Mouse (Mus musculus) lung, embryonic 16.5 days (tissue): ENCODE data around the gene Naa40. TPM values are rescaled to one million over a fixed set of nuclear protein-coding genes. Genes with fewer than 3 reads are reported as not detected.

Source experiments
- ATAC-seq: fragments of 200-750 bp; cut with Nextera tagmentation; 2 replicates; pipeline ENCODE4 v1.8.0; 2017; ENCODE audit warnings: low read depth, mild to moderate bottlenecking, moderate library complexity
- H3K27ac ChIP-seq: fragments of 300-500 bp; sonication (generic); 2 replicates; pipeline ENCODE4 v1.5.1; 2014; ENCODE audit warnings: mild to moderate bottlenecking, control low read depth, low read length
- H3K27me3 ChIP-seq: fragments of 300-500 bp; sonication (generic); 2 replicates; pipeline ENCODE4 v1.6.1; 2014; ENCODE audit warnings: low read depth, low read length, mixed read lengths; ENCODE audit not compliant: control insufficient read depth, insufficient read depth
- H3K36me3 ChIP-seq: fragments of 300-500 bp; sonication (generic); 2 replicates; pipeline ENCODE4 v1.6.1; 2014; ENCODE audit warnings: low read length; ENCODE audit not compliant: control insufficient read depth, insufficient read depth
- H3K4me1 ChIP-seq: fragments of 300-500 bp; sonication (generic); replicated peaks from 2 replicates; pipeline ENCODE4 v1.6.1; 2014; ENCODE audit warnings: low read length, mixed read lengths; ENCODE audit not compliant: control insufficient read depth, insufficient read depth
- H3K4me2 ChIP-seq: fragments of 300-500 bp; sonication (generic); 2 replicates; pipeline ENCODE4 v1.6.1; 2014; ENCODE audit warnings: low read depth, low read length, control low read depth
- H3K4me3 ChIP-seq: fragments of 300-500 bp; sonication (generic); 2 replicates; pipeline ENCODE4 v1.5.1; 2014; ENCODE audit warnings: mild to moderate bottlenecking, low read length, control low read depth
- H3K9ac ChIP-seq: fragments of 300-500 bp; sonication (generic); 2 replicates; pipeline ENCODE4 v1.6.1; 2014; ENCODE audit warnings: low read length, control low read depth
- H3K9me3 ChIP-seq: fragments of 300-500 bp; sonication (generic); 2 replicates; pipeline ENCODE4 v1.6.1; 2016; ENCODE audit warnings: low read length; ENCODE audit not compliant: control insufficient read depth
- WGBS: fragments of 180-500 bp; shearing (Covaris S2); extraction: QIAGEN DNeasy Blood & Tissue Kit; methylation state at CpG from one replicate; pipeline ENCODE4 v1.1.7; 2014; 5-methylcytosine and 5-hydroxymethylcytosine counted together
- polyA plus RNA-seq: library from polyadenylated mRNA; unstranded; fragments of >200 nt; fragmentation: Nextera tagmentation; extraction: Ambion mirVana; gene quantifications from 2 replicates; pipeline ENCODE4 v1.2.1, GENCODE M21; 2015

Naa40 gene
- polyA plus RNA-seq, 1 experiment from 2014 or later, result 56.1 TPM

DNA sequence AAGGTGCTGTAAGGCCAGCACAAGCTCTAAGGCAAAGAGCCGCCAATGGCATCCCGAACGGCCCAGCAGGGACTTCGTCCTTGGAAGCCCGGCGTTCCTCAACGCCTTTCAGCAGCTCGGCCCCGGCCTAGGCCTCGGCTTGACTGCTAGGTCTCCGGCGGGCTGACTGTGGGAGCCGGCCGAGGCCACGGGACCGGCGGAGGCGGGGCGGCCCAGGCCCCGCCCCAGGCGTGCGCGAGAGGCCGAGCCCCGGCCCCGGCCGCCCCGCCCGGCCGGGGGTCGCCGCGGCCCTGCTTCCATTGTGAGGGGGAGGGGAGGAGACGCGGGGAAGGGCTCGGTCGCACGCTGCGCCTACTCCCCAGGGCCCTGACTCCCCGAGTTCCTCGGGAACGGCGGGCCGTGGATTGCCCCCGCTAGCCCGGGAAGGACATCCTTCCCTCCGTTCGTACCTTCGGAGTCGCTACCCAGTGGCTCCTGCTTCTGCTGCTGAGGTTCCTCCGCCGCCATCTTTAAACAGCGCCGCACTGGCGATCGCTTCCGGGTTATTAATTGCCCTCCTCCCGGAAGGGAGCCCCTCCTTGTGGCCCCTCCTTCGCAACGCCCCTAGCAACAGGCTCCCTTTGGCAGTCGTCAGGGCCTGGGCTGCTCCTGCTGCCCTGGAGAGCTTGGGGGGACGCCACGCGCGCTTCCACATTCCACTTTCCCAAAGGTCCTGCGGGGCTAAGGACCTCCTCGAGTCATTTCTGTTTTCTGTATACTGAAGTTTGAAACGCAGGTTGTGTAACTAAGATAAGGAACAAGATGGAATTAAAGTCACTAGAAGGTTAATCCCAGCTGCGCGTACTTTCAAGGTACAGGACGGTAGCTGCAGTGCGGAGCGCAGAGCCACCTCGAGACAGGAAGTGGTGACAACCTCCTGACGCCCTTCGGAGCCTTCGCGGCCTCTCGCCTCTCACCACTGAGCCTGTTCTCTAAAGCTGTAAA lies 34.9 kb downstream of the Naa40 start, which contains the start of gene Otub1:
Gene Otub1 (minus strand): TSS at position 564 of the 984 bp plus-strand sequence.
- H3K9me3 ChIP-seq, result no peaks in the 10 kb centered on the region
- H3K36me3 ChIP-seq, result peaks cover 24% of the 10 kb centered on the region
- peaks cover 16% of the 10 kb centered on the region for H3K4me1 ChIP-seq
- ATAC-seq, result peak; percentile 98
- peak within 1 kb of the TSS; percentile 92 for H3K27ac ChIP-seq
- peak within 1 kb of the TSS; percentile 76 for H3K9ac ChIP-seq
- H3K4me3 ChIP-seq, result peak within 1 kb of the TSS; percentile 94
- peak within 1 kb of the TSS; percentile 86 for H3K4me2 ChIP-seq
- under 1% methylated on average over 51 of the region's 79 CpGs for whole genome bisulfite sequencing
- H3K27me3 ChIP-seq, result no peaks in the 10 kb centered on the region

DNA sequence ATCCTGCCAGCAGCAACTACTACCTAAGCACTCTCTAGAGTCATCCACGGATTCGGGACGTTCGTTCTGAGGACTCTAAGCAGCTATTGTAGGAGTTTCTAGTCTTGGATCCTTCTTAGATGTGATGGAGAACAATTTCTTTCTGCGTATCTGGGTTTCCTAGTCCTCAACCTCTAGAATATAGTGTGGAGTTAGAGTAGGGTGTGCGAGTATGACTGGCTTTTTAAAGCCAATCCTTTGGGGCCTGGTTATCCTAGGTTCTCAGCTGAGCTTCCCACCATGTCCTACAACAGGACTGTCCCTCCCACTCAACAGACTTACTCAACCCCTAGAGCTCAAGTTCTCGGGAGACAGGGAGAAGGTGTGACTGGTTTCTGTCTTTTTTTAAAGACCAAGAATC lies 35.7 kb downstream of the Naa40 start:
- peaks cover 16% of the 10 kb centered on the region for H3K4me1 ChIP-seq
- no peaks in the 10 kb centered on the region for H3K27me3 ChIP-seq
- peak overlapping the region; percentile 94 for H3K4me3 ChIP-seq
- H3K27ac ChIP-seq, result peak overlapping the region; percentile 92
- peak overlapping the region; percentile 86 for H3K4me2 ChIP-seq
- no peaks in the 10 kb centered on the region for H3K9me3 ChIP-seq
- H3K9ac ChIP-seq, result peak overlapping the region; percentile 76
- peaks cover 28% of the 10 kb centered on the region for H3K36me3 ChIP-seq
- 13% methylated on average over 7 of the region's 7 CpGs for WGBS
- no peak for ATAC-seq

DNA sequence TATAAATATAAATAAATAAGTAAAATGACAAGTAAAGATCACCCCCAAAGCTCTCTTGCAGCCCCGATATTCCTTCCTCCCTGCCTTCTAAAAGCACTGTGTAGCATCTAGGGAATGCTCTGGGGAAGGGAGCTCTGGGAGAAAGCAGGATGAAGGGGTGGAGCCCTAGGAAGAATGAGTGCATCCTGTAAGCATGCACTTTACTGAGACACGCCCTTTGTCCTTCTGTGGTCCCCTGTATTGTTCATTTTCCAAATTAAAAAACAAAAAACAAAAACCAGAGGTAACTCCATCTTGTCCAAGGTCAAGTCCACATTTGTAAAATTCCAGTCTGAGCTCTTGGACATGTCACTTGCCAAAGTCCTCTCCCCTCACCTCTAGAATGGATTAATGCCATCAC lies 36.1 kb downstream of the Naa40 start:
- H3K9ac ChIP-seq, result peak overlapping the region; percentile 76
- H3K4me2 ChIP-seq, result peak overlapping the region; percentile 86
- H3K27me3 ChIP-seq, result no peaks in the 10 kb centered on the region
- WGBS, result 60% methylated on average over 2 of the region's 2 CpGs
- no peak for ATAC-seq
- H3K4me1 ChIP-seq, result peaks cover 16% of the 10 kb centered on the region
- H3K4me3 ChIP-seq, result peak overlapping the region; percentile 94
- H3K36me3 ChIP-seq, result peaks cover 32% of the 10 kb centered on the region
- H3K27ac ChIP-seq, result peak overlapping the region; percentile 92
- no peaks in the 10 kb centered on the region for H3K9me3 ChIP-seq

DNA sequence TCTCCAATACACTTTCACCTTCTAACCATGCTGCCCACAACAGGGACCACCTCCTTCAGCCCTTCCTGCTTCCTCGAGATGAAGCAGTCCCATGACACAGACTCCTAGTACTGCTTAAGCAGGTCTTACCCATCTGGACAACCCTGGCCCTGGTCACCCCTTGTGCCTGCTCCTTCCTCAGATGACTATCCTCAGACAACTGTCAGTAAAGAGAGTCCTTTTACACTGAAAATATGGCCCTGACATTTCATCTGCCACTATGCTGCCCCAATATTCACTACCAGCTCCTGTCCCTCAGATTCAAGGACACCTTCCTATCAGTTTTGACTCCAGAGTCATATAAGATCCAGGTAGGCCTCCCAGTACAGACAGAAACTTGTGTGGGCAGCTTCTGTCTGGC lies 40.6 kb downstream of the Naa40 start:
- H3K9me3 ChIP-seq, result no peaks in the 10 kb centered on the region
- peaks cover 19% of the 10 kb centered on the region for H3K4me1 ChIP-seq
- no peak for ATAC-seq
- no peak overlapping the region for H3K9ac ChIP-seq
- WGBS, result 38% methylated on average over 1 of the region's 1 CpGs
- no peaks in the 10 kb centered on the region for H3K27me3 ChIP-seq
- no peak overlapping the region for H3K4me2 ChIP-seq
- H3K36me3 ChIP-seq, result peaks cover 49% of the 10 kb centered on the region
- H3K4me3 ChIP-seq, result no peak overlapping the region
- H3K27ac ChIP-seq, result no peak overlapping the region

DNA sequence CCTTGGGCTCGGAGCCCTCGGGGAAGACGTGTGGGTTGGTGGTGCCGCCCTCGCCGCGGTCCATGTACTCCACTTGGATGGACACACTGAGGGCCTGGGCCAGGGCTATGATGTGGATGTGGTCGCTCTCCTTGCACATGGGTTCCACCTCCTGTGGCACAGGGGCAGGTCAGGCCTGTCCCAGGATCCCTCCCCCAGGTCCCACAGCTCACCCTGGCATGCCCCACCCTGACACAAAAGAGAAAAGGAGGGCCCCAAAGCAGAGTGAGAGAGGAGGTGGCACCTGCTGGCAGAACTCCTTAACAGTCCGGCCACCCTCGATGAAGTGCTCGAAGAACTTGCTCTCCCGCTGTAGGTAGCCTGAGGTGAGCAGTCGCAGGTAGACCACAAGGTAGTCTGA lies 41.9 kb downstream of the Naa40 start:
- H3K4me3 ChIP-seq, result no peak overlapping the region
- no peaks in the 10 kb centered on the region for H3K9me3 ChIP-seq
- no peak overlapping the region for H3K27ac ChIP-seq
- H3K27me3 ChIP-seq, result no peaks in the 10 kb centered on the region
- H3K4me2 ChIP-seq, result no peak overlapping the region
- H3K4me1 ChIP-seq, result peaks cover 8% of the 10 kb centered on the region; the same call in 1 of the 2 replicates
- H3K9ac ChIP-seq, result no peak overlapping the region
- peaks cover 47% of the 10 kb centered on the region for H3K36me3 ChIP-seq
- no peak for ATAC-seq
- 89% methylated on average over 13 of the region's 13 CpGs for WGBS

DNA sequence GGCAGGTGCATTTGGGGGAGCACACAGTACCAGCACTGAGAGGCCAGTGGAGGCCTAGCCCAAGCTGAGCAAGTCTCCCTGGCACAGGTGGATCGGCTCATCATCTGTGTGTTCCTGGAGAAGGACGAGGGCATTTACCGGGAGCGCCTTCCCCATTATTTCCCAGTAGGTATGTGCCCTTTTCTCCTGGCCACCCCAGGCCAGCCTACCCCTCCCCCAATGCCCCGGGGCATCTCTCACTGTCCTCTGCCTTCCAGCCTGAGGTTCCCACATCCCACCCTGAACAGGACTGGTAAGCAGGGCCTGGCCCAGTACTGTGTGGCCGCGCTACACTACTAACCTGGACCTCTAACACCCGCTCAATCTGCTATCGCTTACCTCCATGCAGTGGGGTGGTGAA lies 43.5 kb downstream of the Naa40 start:
- whole genome bisulfite sequencing, result 85% methylated on average over 9 of the region's 9 CpGs
- H3K4me1 ChIP-seq, result peaks cover 8% of the 10 kb centered on the region; the same call in 1 of the 2 replicates
- H3K27ac ChIP-seq, result no peak overlapping the region
- peaks cover 33% of the 10 kb centered on the region for H3K36me3 ChIP-seq
- H3K9me3 ChIP-seq, result no peaks in the 10 kb centered on the region
- peak; percentile 8 for ATAC-seq
- H3K9ac ChIP-seq, result no peak overlapping the region
- H3K27me3 ChIP-seq, result no peaks in the 10 kb centered on the region
- no peak overlapping the region for H3K4me3 ChIP-seq
- H3K4me2 ChIP-seq, result no peak overlapping the region

DNA sequence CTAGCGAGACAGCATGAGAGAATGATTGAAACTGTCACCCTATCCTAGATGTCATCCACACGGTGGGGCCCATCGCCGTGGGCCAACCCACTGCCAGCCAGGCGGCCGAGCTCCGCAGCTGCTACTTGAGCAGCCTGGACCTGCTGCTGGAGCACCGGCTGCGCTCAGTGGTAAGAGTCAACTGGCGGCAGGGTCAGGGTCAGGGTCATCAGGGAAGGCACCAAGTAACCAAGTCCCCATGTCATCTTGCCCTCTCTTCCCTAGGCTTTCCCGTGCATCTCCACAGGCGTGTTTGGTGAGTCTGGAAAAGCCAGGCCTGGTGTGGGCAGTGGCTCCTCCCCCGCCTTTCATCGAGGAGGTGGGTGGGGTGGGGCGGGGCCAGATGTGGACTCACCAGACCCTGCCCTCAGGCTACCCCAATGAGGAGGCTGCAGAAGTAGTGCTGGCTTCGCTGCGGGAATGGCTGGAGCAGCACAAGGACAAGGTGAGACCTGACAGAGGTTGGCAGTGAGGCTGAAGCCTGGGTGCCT lies 44.2 kb downstream of the Naa40 start:
- Histone ChIP-seq H3K4me1 (peaks cover 8% of the 10 kb centered on the region; the same call in 1 of the 2 replicates), H3K27ac (no peak overlapping the region), H3K36me3 (peaks cover 29% of the 10 kb centered on the region), H3K27me3 (no peaks in the 10 kb centered on the region), H3K4me3 (no peak overlapping the region), H3K9ac (no peak overlapping the region), H3K4me2 (no peak overlapping the region), H3K9me3 (no peaks in the 10 kb centered on the region)
- peak; percentile 51 for ATAC-seq
- WGBS, result 23% methylated on average over 17 of the region's 17 CpGs

DNA sequence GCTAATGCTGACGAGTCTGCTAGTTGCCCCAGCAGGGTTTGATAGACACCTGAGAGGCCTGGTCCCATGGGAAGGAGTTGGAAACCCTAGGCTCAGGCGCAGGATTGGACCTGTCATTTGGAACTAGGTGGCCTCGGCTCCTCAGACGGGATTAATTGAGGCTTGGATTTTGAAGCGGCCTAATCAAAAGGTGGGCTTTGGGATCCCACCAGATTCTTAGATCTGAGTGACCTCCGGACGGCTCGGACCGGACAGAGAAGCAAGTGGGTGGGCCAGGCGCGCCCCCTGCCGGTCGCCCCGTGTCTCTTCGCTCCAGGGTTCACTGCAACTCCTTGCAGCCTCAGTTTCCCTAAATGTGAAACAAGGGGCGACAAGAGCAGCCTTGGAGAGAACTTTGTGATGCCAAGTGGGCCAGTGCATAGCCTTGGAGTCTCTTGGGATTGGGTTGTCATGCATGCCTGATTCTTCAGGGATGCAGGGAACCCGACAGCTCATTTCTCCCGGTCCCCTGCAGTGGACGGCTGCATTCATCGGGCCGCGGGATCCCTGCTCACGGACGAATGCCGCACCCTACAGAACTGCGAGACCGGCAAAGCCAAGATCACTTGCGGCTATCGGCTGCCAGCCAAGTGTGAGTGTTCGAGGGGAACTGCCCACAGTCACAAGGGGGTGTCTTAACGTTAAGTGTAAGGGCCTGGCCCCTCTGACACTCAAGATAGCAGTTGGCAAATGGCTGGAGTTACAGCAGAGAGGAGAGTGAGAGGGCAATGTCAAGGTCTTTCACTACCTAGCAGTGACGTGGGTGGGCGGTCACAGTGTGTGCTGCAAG lies 44.9 kb downstream of the Naa40 start:
- H3K4me2 ChIP-seq, result no peak overlapping the region
- H3K4me3 ChIP-seq, result no peak overlapping the region
- H3K4me1 ChIP-seq, result peaks cover 8% of the 10 kb centered on the region; the same call in 1 of the 2 replicates
- H3K9ac ChIP-seq, result no peak overlapping the region
- ATAC-seq, result peak; percentile 60
- H3K9me3 ChIP-seq, result no peaks in the 10 kb centered on the region
- WGBS, result 15% methylated on average over 33 of the region's 33 CpGs
- H3K27me3 ChIP-seq, result no peaks in the 10 kb centered on the region
- H3K36me3 ChIP-seq, result peaks cover 26% of the 10 kb centered on the region
- no peak overlapping the region for H3K27ac ChIP-seq
